Mouse (Mus musculus) limb, embryonic 14.5 days (tissue): ENCODE results near the gene Dock3. TPM values are rescaled to one million over a fixed set of nuclear protein-coding genes. Genes with fewer than 3 reads are reported as not detected.

Source experiments
- ATAC-seq: fragments of 200-750 bp; cut with Nextera tagmentation; 2 replicates; pipeline ENCODE4 v1.8.0; 2017; ENCODE audit warnings: low read depth, moderate number of reproducible peaks, moderate TSS enrichment; ENCODE audit not compliant: low FRiP score
- DNase-seq: peaks from one replicate; pipeline ENCODE4 v3.0.0-alpha.2; 2015; ENCODE audit warnings: low spot score
- H3K27ac ChIP-seq: fragments of 300-500 bp; sonication (generic); replicated peaks from 2 replicates; pipeline ENCODE4 v1.5.1; 2014; ENCODE audit warnings: low read depth, mild to moderate bottlenecking, low read length, moderate library complexity, mixed read lengths
- H3K27me3 ChIP-seq: fragments of 300-500 bp; sonication (generic); 2 replicates; pipeline ENCODE4 v1.6.1; 2014; ENCODE audit warnings: low read length, mixed read lengths; ENCODE audit not compliant: control insufficient read depth, insufficient read depth
- H3K36me3 ChIP-seq: fragments of 300-500 bp; sonication (generic); 2 replicates; pipeline ENCODE4 v1.6.1; 2014; ENCODE audit warnings: mild to moderate bottlenecking, low read length, moderate library complexity, mixed read lengths; ENCODE audit not compliant: control insufficient read depth, insufficient read depth
- H3K4me1 ChIP-seq: fragments of 300-500 bp; sonication (generic); 2 replicates; pipeline ENCODE4 v1.6.1; 2014; ENCODE audit warnings: antibody characterized with exemption, low read length, mixed read lengths; ENCODE audit not compliant: control insufficient read depth, insufficient read depth
- H3K4me2 ChIP-seq: fragments of 300-500 bp; sonication (generic); replicated peaks from 2 replicates; pipeline ENCODE4 v1.6.1; 2014; ENCODE audit warnings: low read depth, mild to moderate bottlenecking, low read length, moderate library complexity; ENCODE audit not compliant: severe bottlenecking
- H3K4me3 ChIP-seq: fragments of 300-500 bp; sonication (generic); replicated peaks from 2 replicates; pipeline ENCODE4 v1.5.1; 2014; ENCODE audit warnings: low read length
- H3K9ac ChIP-seq: fragments of 300-500 bp; sonication (generic); 2 replicates; pipeline ENCODE4 v1.6.1; 2014; ENCODE audit warnings: mild to moderate bottlenecking, low read depth, low read length, moderate library complexity; ENCODE audit not compliant: severe bottlenecking
- H3K9me3 ChIP-seq: fragments of 300-500 bp; sonication (generic); 2 replicates; pipeline ENCODE4 v1.6.1; 2016; ENCODE audit warnings: low read length; ENCODE audit not compliant: control insufficient read depth
- POLR2A ChIP-seq: fragments of 200-500 bp; IDR thresholded peaks from 2 replicates; pipeline ENCODE4 v1.8.0; 2012; ENCODE audit warnings: inconsistent platforms, mild to moderate bottlenecking, moderate library complexity, borderline replicate concordance; ENCODE audit not compliant: insufficient read depth, insufficient read length; ENCODE audit errors: extremely low read depth
- WGBS: fragments of 180-500 bp; shearing (Covaris S2); extraction: QIAGEN DNeasy Blood & Tissue Kit; methylation state at CpG from one replicate; pipeline ENCODE4 v1.1.7; 2014; 5-methylcytosine and 5-hydroxymethylcytosine counted together
- polyA plus RNA-seq, 2 experiments: library from polyadenylated mRNA; depleted of rRNA in 1 of 2; stranded (reverse) in 1 of 2; unstranded in 1 of 2; fragments of >200 nt; fragmentation: Nextera tagmentation in 1 of 2; extraction: Ambion mirVana in 1 of 2; gene quantifications; 2 replicates each; pipeline versions ENCODE4 v1.2.1 to v1.2.3; 2012 to 2014

The Dock3 gene
- polyA plus RNA-seq, 2 experiments, result 1.2 to 1.3 TPM

DNA sequence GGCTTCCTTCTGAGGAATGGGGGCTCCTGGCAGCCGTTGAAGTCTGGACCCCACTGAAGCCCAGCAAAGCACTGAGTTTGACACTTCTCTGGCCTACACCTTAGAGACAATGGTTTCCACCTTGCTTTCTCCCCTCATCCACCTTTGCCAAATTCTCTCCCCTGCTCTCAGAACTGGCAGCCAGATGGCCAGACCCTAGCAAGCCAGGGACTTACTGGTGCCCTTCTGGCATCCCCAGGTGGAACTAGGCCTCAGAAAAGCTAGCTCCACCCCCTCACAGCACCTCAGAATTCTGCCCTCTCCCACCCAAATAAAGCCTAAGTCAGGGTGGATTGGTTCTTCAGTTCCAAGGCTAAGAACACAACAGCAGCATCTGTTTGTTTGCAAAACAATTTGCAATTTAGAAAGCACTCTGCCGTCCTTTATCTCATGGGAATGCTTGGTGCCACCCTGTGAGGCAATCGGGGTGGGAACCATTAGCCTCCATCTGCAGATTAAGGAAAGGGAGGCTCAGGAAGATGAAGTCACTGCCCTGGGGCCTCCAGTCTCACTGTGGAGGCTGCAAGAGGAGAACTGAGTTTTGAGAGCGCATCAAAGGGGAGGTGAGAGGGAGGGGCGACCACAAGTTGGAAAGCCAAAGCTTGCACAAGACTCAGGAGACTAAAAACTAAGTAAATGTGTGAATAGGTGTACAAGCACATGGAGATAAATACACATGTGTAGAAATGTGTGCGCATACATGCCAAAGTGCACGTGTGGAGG, 39.6 kb upstream of the Dock3 start:
- WGBS, result 77% methylated on average over 7 of the region's 7 CpGs
- Histone ChIP-seq H3K27ac (no peak overlapping the region), H3K9me3 (no peaks in the 10 kb centered on the region)

DNA sequence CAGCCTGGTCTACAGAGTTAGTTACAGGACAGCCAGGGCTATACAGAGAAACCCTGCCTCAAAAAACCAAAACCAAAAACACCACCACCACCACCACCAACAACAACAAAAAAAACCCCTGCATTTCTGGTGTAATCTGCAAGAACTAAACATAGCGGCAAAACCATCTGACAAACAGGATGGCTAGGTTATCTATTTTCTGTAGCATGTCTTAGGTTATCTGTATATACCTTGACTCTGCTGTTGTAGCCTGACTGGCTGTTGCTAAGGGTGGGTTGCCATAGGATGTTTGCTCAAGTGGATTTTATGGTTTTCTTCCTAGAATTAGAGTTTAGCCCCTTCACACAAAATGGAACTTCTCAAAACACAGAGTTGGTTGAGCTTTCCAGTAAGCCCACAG, 38.1 kb upstream of the Dock3 start:
- H3K27ac ChIP-seq, result no peak overlapping the region
- no peak overlapping the region for H3K4me2 ChIP-seq
- ATAC-seq (no peak), DNase-seq (no peak)
- TF ChIP-seq POLR2A, result no peak
- H3K4me1 ChIP-seq, result no peaks in the 10 kb centered on the region
- no peaks in the 10 kb centered on the region for H3K36me3 ChIP-seq
- H3K9me3 ChIP-seq, result no peaks in the 10 kb centered on the region
- H3K9ac ChIP-seq, result no peak overlapping the region
- H3K27me3 ChIP-seq, result no peaks in the 10 kb centered on the region
- H3K4me3 ChIP-seq, result no peak overlapping the region
- 96% methylated on average over 1 of the region's 1 CpGs for WGBS

More for the DNA sequence above, 39.6 kb upstream of the Dock3 start:
- no peak for DNase-seq
- Histone ChIP-seq H3K36me3 (no peaks in the 10 kb centered on the region), H3K27me3 (no peaks in the 10 kb centered on the region), H3K9ac (no peak overlapping the region), H3K4me3 (no peak overlapping the region), H3K4me2 (no peak overlapping the region), H3K4me1 (no peaks in the 10 kb centered on the region)
- no peak for ATAC-seq
- no peak for TF ChIP-seq POLR2A

GRCm38 (mm10) chr9:107267721-107268402, 36.2 kb upstream of the Dock3 start:
- Histone ChIP-seq H3K4me3 (no peak overlapping the region), H3K4me2 (no peak overlapping the region), H3K27ac (no peak overlapping the region), H3K9ac (no peak overlapping the region), H3K4me1 (no peaks in the 10 kb centered on the region), H3K27me3 (no peaks in the 10 kb centered on the region), H3K9me3 (no peaks in the 10 kb centered on the region), H3K36me3 (no peaks in the 10 kb centered on the region)
- no peak for DNase-seq
- WGBS, result 21% methylated on average over 4 of the region's 4 CpGs
- no peak for TF ChIP-seq POLR2A
- ATAC-seq, result no peak

GRCm38 (mm10) chr9:107267028-107267427, 35.3 kb upstream of the Dock3 start:
- H3K9ac ChIP-seq, result no peak overlapping the region
- WGBS, result 62% methylated on average over 1 of the region's 1 CpGs
- no peak for TF ChIP-seq POLR2A

DNA sequence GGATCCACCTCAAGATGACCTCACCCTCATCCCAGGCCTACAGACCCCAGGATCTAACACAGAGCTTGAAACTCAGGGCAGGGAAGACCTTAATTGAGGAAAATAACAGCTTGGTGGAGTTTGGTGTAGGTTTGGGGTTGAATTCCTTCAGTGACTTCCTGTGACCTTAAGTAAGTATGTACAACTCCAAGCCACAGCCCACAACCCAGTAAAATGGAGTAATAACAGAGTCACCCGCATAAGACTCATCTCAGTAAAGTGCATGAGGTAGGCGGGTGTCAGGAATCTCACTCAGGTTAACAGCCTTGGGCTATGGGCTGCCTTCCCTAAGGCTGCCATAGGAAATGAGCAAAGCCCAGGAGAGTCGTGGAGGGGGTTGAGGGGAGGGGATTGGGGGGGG, 33.0 kb upstream of the Dock3 start:
- WGBS, result 56% methylated on average over 2 of the region's 3 CpGs
- DNase-seq (no peak), ATAC-seq (no peak)
- H3K9me3 ChIP-seq, result no peaks in the 10 kb centered on the region
- H3K4me1 ChIP-seq, result no peaks in the 10 kb centered on the region
- no peaks in the 10 kb centered on the region for H3K27me3 ChIP-seq
- TF ChIP-seq POLR2A, result no peak
- H3K4me3 ChIP-seq, result no peak overlapping the region
- H3K27ac ChIP-seq, result no peak overlapping the region
- H3K4me2 ChIP-seq, result no peak overlapping the region
- no peak overlapping the region for H3K9ac ChIP-seq
- no peaks in the 10 kb centered on the region for H3K36me3 ChIP-seq

More at GRCm38 (mm10) chr9:107267028-107267427, 35.3 kb upstream of the Dock3 start:
- Histone ChIP-seq H3K36me3 (no peaks in the 10 kb centered on the region), H3K4me2 (no peak overlapping the region), H3K27ac (no peak overlapping the region), H3K4me1 (no peaks in the 10 kb centered on the region), H3K27me3 (no peaks in the 10 kb centered on the region), H3K9me3 (no peaks in the 10 kb centered on the region), H3K4me3 (no peak overlapping the region)
- DNase-seq (no peak), ATAC-seq (no peak)
